Mouse (Mus musculus) bone marrow macrophage, adult 2 months (primary cell): ENCODE measurements at regions not wholly inside any gene's neighbourhood (a gene's known extent, or its start where the extent isn't known, plus 50 kb on each side); places are given as distances from the start of the nearest gene placed in this dataset.

Experiments used
- CTCF ChIP-seq: IDR thresholded peaks from 2 replicates; pipeline ENCODE4 v1.5.1; 2012; ENCODE audit warnings: low read depth, mild to moderate bottlenecking, low read length, moderate library complexity
- POLR2A ChIP-seq: IDR thresholded peaks from 2 replicates; pipeline ENCODE4 v1.6.1; 2012; ENCODE audit warnings: mild to moderate bottlenecking, low read depth, low read length, borderline replicate concordance

- no peak for TF ChIP-seq CTCF
- TF ChIP-seq POLR2A: no peak
These were observed 214.2 kb upstream of the Adamts5 start for GRCm38 (mm10) chr16:86115587-86116376.
